Mouse (Mus musculus) hindbrain, embryonic 14.5 days (tissue): ENCODE measurements around the gene Hmg20b. TPM values are rescaled to one million over a fixed set of nuclear protein-coding genes. Genes with fewer than 3 reads are reported as not detected.

ENCODE experiments used
- ATAC-seq: fragments of 200-750 bp; cut with Nextera tagmentation; 2 replicates; pipeline ENCODE4 v1.8.0; 2017; ENCODE audit warnings: moderate number of reproducible peaks, mild to moderate bottlenecking, moderate TSS enrichment, moderate library complexity; ENCODE audit not compliant: low FRiP score
- DNase-seq: peaks from one replicate; pipeline ENCODE4 v3.0.0-alpha.2; 2015; ENCODE audit warnings: low spot score
- H3K27ac ChIP-seq: fragments of 300-500 bp; sonication (generic); 2 replicates; pipeline ENCODE4 v1.5.1; 2014; ENCODE audit warnings: mild to moderate bottlenecking, moderate library complexity
- H3K27me3 ChIP-seq: fragments of 300-500 bp; sonication (generic); 2 replicates; pipeline ENCODE4 v1.6.1; 2014; ENCODE audit warnings: mild to moderate bottlenecking, low read length, mixed read lengths; ENCODE audit not compliant: control insufficient read depth, insufficient read depth
- H3K36me3 ChIP-seq: fragments of 300-500 bp; sonication (generic); replicated peaks from 2 replicates; pipeline ENCODE4 v1.6.1; 2014; ENCODE audit not compliant: control insufficient read depth, insufficient read depth
- H3K4me1 ChIP-seq: fragments of 300-500 bp; sonication (generic); replicated peaks from 2 replicates; pipeline ENCODE4 v1.6.1; 2014; ENCODE audit warnings: antibody characterized with exemption, low read length, mixed read lengths; ENCODE audit not compliant: control insufficient read depth, insufficient read depth
- H3K4me2 ChIP-seq: fragments of 300-500 bp; sonication (generic); replicated peaks from 2 replicates; pipeline ENCODE4 v1.6.1; 2014; ENCODE audit warnings: mild to moderate bottlenecking, moderate library complexity
- H3K4me3 ChIP-seq: fragments of 300-500 bp; sonication (generic); replicated peaks from 2 replicates; pipeline ENCODE4 v1.5.1; 2014; ENCODE audit warnings: mild to moderate bottlenecking, low read length
- H3K9ac ChIP-seq: fragments of 300-500 bp; sonication (generic); 2 replicates; pipeline ENCODE4 v1.6.1; 2014
- H3K9me3 ChIP-seq: fragments of 300-500 bp; sonication (generic); 2 replicates; pipeline ENCODE4 v1.6.1; 2016; ENCODE audit warnings: low read length; ENCODE audit not compliant: control insufficient read depth
- WGBS: fragments of 180-500 bp; shearing (Covaris S2); extraction: QIAGEN DNeasy Blood & Tissue Kit; methylation state at CpG from one replicate; pipeline ENCODE4 v1.1.7; 2014; 5-methylcytosine and 5-hydroxymethylcytosine counted together
- polyA plus RNA-seq: library from polyadenylated mRNA; unstranded; fragments of >200 nt; fragmentation: Nextera tagmentation; extraction: Ambion mirVana; gene quantifications from 2 replicates; pipeline ENCODE4 v1.2.1, GENCODE M21; 2014

Hmg20b gene
- polyA plus RNA-seq, 1 experiment from 2014 or later = 34.0 TPM

- no peaks in the 10 kb centered on the region for H3K9me3 ChIP-seq
- ATAC-seq (no peak), DNase-seq (no peak)
- H3K4me1 ChIP-seq = peaks cover 18% of the 10 kb centered on the region
- H3K9ac ChIP-seq = no peak overlapping the region
- H3K27me3 ChIP-seq = peaks cover 21% of the 10 kb centered on the region
- H3K4me2 ChIP-seq = no peak overlapping the region
- no peak overlapping the region for H3K27ac ChIP-seq
- H3K36me3 ChIP-seq = peaks cover 56% of the 10 kb centered on the region
- no peak overlapping the region for H3K4me3 ChIP-seq
- 78% methylated on average over 6 of the region's 6 CpGs for WGBS
Observed at GRCm38 (mm10) chr10:81366477-81367206, 16.4 kb upstream of the Hmg20b start.

DNA sequence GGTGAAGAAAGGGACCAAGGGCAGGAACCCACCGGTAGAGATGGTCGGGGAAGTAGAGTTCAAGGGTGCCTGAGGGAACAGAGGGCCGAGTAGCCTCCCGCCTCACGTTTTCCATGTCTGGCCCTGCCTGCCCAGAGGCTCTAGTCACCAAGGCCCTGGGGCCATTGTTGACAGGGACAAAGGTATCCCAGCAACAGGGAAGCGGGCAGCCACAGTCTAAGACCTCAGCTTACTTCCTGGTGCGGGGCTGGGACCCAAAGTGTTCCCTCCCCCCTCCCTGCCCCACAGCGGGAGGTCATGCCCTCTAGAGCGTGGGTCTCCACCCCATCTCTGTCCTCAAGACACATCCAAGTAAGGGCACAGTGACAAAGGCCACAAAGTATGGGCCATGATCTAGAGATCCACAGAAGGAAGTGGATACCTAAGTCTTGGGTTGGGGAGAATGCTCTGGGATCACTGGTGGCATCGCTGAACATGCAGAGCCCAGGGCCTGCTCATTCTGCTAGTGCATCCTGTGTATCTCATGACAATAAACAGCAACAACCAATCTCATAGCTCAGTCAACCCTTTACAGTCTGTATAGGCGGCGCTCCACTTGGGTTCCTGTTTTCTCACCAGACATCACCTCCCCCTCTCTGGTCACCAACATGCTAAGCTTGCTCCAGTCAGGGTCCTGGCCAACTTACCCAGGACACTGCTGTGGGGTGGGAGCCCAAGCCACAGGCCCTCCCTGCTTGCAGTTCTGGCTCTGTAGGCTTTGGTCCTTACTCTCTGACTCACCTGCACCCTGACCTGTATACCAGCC is 15.6 kb upstream of the Hmg20b start, which contains the start of gene 4930404N11Rik:
TSS of gene 4930404N11Rik (minus strand) at position 145 of the 805 bp plus-strand sequence.
- H3K27ac ChIP-seq = no peak within 1 kb of the TSS
- H3K4me1 ChIP-seq = peaks cover 18% of the 10 kb centered on the region
- peak within 1 kb of the TSS; percentile 45 for H3K4me2 ChIP-seq
- 16% methylated on average over 12 of the region's 12 CpGs for WGBS
- peaks cover 21% of the 10 kb centered on the region for H3K27me3 ChIP-seq
- peak within 1 kb of the TSS; percentile 40 for H3K9ac ChIP-seq
- peaks cover 51% of the 10 kb centered on the region for H3K36me3 ChIP-seq
- H3K9me3 ChIP-seq = no peaks in the 10 kb centered on the region
- DNase-seq (no peak), ATAC-seq (no peak)
- peak within 1 kb of the TSS; percentile 19; the same call in 1 of the 2 replicates for H3K4me3 ChIP-seq

DNA sequence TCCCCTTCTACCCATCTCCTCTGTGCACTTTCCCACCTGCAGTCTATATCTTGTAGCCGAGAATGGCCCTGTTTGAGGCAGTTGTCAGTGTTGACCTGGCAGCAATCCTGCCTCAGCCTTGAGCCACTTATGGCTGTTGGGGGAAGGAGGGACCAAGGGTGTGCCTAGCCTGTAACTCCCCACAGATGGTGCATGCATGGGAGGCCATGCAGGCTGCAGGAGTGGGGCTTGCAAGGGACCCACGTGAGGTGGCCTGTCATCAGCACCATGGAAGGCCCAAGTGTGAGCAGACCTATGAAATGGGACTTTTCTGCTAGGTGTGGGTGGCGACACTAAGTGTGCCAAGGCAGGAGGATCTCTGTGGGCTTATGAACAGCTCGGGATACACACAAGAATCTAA is 14.8 kb upstream of the Hmg20b start:
- peaks cover 21% of the 10 kb centered on the region for H3K27me3 ChIP-seq
- no peak overlapping the region for H3K4me3 ChIP-seq
- no peak overlapping the region; the same call in 1 of the 2 replicates for H3K9ac ChIP-seq
- peaks cover 18% of the 10 kb centered on the region for H3K4me1 ChIP-seq
- no peak overlapping the region for H3K27ac ChIP-seq
- ATAC-seq (no peak), DNase-seq (no peak)
- 36% methylated on average over 4 of the region's 4 CpGs for WGBS
- H3K9me3 ChIP-seq = no peaks in the 10 kb centered on the region
- H3K4me2 ChIP-seq = peak overlapping the region; percentile 45; the same call in 1 of the 2 replicates
- peaks cover 47% of the 10 kb centered on the region for H3K36me3 ChIP-seq

- H3K9me3 ChIP-seq = no peaks in the 10 kb centered on the region
- 10% methylated on average over 28 of the region's 28 CpGs for WGBS
- peak overlapping the region; percentile 40 for H3K9ac ChIP-seq
- H3K4me1 ChIP-seq = peaks cover 18% of the 10 kb centered on the region
- H3K4me3 ChIP-seq = peak overlapping the region; percentile 19
- no peak for ATAC-seq
- peak overlapping the region; percentile 45 for H3K4me2 ChIP-seq
- peaks cover 43% of the 10 kb centered on the region for H3K36me3 ChIP-seq
- DNase-seq = no peak
- no peak overlapping the region for H3K27ac ChIP-seq
- peaks cover 21% of the 10 kb centered on the region for H3K27me3 ChIP-seq
Observed at GRCm38 (mm10) chr10:81364666-81365065, 14.4 kb upstream of the Hmg20b start.

- peaks cover 20% of the 10 kb centered on the region for H3K4me1 ChIP-seq
- 15% methylated on average over 48 of the region's 54 CpGs for WGBS
- H3K27ac ChIP-seq = no peak overlapping the region
Observed at GRCm38 (mm10) chr10:81363436-81364346, 13.4 kb upstream of the Hmg20b start.

GRCm38 (mm10) chr10:81362336-81362949 is 12.2 kb upstream of the Hmg20b start:
- peaks cover 20% of the 10 kb centered on the region for H3K36me3 ChIP-seq
- H3K27me3 ChIP-seq = peaks cover 21% of the 10 kb centered on the region
- DNase-seq = no peak
- H3K4me3 ChIP-seq = no peak overlapping the region
- H3K9ac ChIP-seq = no peak overlapping the region
- no peak overlapping the region for H3K27ac ChIP-seq
- WGBS = 81% methylated on average over 12 of the region's 12 CpGs
- no peak for ATAC-seq
- H3K4me2 ChIP-seq = no peak overlapping the region
- H3K9me3 ChIP-seq = no peaks in the 10 kb centered on the region
- H3K4me1 ChIP-seq = peaks cover 32% of the 10 kb centered on the region

More at GRCm38 (mm10) chr10:81363436-81364346, 13.4 kb upstream of the Hmg20b start:
- Histone ChIP-seq H3K27me3 (peaks cover 21% of the 10 kb centered on the region), H3K9ac (peak overlapping the region; percentile 40), H3K9me3 (no peaks in the 10 kb centered on the region), H3K36me3 (peaks cover 33% of the 10 kb centered on the region), H3K4me2 (peak overlapping the region; percentile 45), H3K4me3 (peak overlapping the region; percentile 19)
- no peak for DNase-seq
- ATAC-seq = no peak; the same call in 1 of the 2 replicates

- Histone ChIP-seq H3K4me2 (no peak overlapping the region), H3K36me3 (0 out of 2 replicates have a peak, but pooled peaks cover 4% of the 10 kb centered on the region), H3K4me3 (no peak overlapping the region), H3K9me3 (no peaks in the 10 kb centered on the region), H3K4me1 (peaks cover 36% of the 10 kb centered on the region), H3K27ac (no peak overlapping the region), H3K9ac (no peak overlapping the region), H3K27me3 (peaks cover 21% of the 10 kb centered on the region)
- 69% methylated on average over 8 of the region's 8 CpGs for WGBS
- DNase-seq (no peak), ATAC-seq (no peak)
Observed at GRCm38 (mm10) chr10:81360721-81361120, 10.4 kb upstream of the Hmg20b start.

DNA sequence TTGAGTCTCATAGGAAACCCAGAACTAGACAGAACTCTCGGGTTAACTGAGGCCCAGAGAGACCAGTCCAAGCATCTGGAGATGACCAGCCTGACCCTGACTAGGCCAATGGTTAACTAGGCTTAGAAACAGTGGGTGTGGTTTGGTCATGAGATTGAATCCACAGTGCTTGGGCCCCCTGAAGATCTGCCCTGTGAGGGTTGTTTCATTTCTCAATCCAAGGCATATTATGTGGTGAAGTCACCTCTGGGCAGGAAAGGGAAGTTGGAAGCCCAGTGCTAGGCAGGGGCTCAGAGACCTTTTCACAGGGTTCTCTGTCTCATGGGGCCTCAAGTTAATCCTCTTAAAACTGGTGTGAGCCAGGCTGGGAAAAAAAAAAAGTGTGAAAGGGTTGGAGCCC is 8.6 kb upstream of the Hmg20b start:
- DNase-seq (no peak), ATAC-seq (no peak)
- Histone ChIP-seq H3K27me3 (peaks cover 12% of the 10 kb centered on the region), H3K9ac (peak overlapping the region; percentile 86), H3K4me2 (peak overlapping the region; percentile 97), H3K4me1 (peaks cover 26% of the 10 kb centered on the region), H3K4me3 (peak overlapping the region; percentile 81; the same call in 1 of the 2 replicates), H3K27ac (no peak overlapping the region), H3K36me3 (0 out of 2 replicates have a peak, but pooled peaks cover 4% of the 10 kb centered on the region), H3K9me3 (no peaks in the 10 kb centered on the region)
- WGBS = 58% methylated on average over 1 of the region's 1 CpGs
